Mouse (Mus musculus): ENCODE measurements around the gene Cdc42se1. TPM values are rescaled to one million over a fixed set of nuclear protein-coding genes. Genes with fewer than 3 reads are reported as not detected.
A peak's percentile ranks its signal among the peaks of the same experiment; 100 is the strongest.

Cdc42se1 gene
- polyA plus RNA-seq, 1 experiment from 2014 or later: 109 TPM

DNA sequence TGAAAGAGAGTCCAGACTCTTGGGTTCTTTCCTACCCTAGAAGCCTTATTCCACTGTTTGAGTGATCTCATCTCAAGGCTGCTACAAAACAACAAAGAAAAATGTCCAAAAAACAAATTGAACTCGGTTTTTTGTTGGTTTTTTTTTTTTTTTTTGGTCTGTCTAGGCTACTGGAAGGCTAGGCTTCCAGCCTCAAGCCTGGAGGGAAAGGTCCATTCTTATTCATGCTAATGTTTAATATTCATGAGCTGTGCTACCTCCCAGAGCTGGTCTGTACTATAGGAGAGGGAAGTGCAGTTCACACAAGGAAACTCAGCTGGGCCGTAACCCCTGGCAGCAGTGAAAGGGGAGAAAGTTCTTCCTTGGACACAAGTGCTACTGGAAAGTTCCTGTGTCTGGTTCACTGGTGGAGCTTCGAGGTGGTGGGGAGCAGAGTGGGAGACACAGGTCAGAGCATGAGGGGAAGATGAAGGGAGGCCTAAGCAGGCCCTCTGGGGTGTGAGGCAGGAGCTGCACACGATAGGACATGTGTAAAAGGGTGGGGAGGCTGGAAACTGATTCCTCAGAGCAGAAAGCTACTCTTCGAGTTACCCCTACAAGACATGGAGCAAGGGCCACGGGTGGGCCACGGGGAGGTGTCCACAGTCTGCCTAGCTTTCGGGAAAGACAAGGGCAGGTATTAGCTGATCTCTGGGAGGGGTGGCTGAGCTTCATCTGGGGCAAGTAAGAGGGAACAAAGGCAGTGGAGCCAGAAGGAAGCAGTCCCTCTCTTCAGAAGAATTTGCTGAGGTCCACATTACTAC lies 2.2 kb downstream of the Cdc42se1 start:
- Histone ChIP-seq H3K4me1 (ENCODE audit: control insufficient read depth, insufficient read depth, low read length) (peaks cover 35% of the 10 kb centered on the region), H3K27me3 (ENCODE audit: control insufficient read depth, insufficient read depth, low read length) (no peaks in the 10 kb centered on the region), H3K9ac (ENCODE audit: low read depth, low read length) (peak overlapping the region; percentile 93; the same call in 1 of the 2 replicates), H3K4me3 (ENCODE audit: low read length) (peak overlapping the region; percentile 79), H3K4me2 (replicated peaks; ENCODE audit: low read depth, low read length) (peak overlapping the region; percentile 90), H3K9me3 (ENCODE audit: control insufficient read depth, low read length) (no peaks in the 10 kb centered on the region), H3K27ac (ENCODE audit: low read depth, low read length) (peak overlapping the region; percentile 91), H3K36me3 (ENCODE audit: control insufficient read depth, insufficient read depth, low read length) (peaks cover 43% of the 10 kb centered on the region)
- no peak for ATAC-seq (ENCODE audit: low FRiP score, low TSS enrichment)
- 39% methylated on average over 8 of the region's 8 CpGs for WGBS

DNA sequence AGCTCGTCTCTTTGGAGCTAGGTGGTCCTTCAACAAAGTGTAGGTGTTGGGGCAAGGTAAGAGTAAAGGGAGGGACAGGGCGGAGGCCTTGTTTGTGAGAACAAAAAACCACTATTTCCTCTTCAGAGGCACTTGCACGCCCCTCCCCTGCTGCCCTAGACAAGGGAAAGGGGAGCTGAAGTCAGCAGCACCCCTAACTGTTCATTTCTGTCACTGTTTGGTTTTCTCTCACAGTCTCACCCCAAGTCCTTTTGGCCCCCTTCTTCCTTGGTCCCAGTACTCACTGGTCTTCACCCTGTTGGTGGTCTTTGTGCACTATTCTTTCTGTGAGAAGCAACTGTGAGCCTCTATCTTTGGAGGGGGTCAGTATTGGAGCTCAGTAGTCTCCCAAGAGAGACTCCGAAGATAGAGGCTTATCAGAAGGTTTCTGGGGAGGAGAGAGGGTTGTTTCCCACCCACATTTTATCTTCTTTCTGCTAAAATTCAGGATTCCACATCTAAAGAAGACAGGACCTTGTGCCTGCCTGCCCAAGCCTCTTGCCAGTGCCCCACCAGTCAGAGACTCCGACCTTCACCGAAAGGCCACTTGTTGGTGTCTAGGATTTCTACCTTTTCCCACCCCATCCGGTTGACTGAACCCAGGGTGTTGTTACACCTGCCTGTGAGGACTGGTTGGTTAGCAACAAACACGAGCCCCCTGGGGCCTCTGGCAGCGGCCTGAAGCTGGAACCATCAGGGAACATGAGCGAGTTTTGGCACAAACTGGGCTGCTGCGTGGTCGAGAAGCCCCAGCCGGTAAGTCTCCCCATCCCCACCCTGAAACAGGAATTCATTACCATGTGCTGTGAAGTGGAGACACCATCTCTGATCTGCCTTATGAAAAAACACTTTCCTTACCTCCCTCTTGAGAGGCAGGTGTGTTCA lies 3.0 kb downstream of the Cdc42se1 start, which contains the start of gene Mllt11:
Gene Mllt11, minus strand, starts transcription at position 874 of the 924 bp plus-strand sequence.
- peak within 1 kb of the TSS; percentile 79; the same call in 1 of the 2 replicates for H3K4me3 ChIP-seq (ENCODE audit: low read length)
- H3K27ac ChIP-seq (ENCODE audit: low read depth, low read length): peak within 1 kb of the TSS; percentile 91
- H3K9me3 ChIP-seq (ENCODE audit: control insufficient read depth, low read length): no peaks in the 10 kb centered on the region
- WGBS: 61% methylated on average over 13 of the region's 13 CpGs
- H3K27me3 ChIP-seq (ENCODE audit: control insufficient read depth, insufficient read depth, low read length): no peaks in the 10 kb centered on the region
- peaks cover 49% of the 10 kb centered on the region for H3K36me3 ChIP-seq (ENCODE audit: control insufficient read depth, insufficient read depth, low read length)
- no peak for ATAC-seq (ENCODE audit: low FRiP score, low TSS enrichment)
- H3K4me2 ChIP-seq (replicated peaks; ENCODE audit: low read depth, low read length): peak within 1 kb of the TSS; percentile 90
- peak within 1 kb of the TSS; percentile 93; the same call in 1 of the 2 replicates for H3K9ac ChIP-seq (ENCODE audit: low read depth, low read length)
- H3K4me1 ChIP-seq (ENCODE audit: control insufficient read depth, insufficient read depth, low read length): peaks cover 33% of the 10 kb centered on the region

DNA sequence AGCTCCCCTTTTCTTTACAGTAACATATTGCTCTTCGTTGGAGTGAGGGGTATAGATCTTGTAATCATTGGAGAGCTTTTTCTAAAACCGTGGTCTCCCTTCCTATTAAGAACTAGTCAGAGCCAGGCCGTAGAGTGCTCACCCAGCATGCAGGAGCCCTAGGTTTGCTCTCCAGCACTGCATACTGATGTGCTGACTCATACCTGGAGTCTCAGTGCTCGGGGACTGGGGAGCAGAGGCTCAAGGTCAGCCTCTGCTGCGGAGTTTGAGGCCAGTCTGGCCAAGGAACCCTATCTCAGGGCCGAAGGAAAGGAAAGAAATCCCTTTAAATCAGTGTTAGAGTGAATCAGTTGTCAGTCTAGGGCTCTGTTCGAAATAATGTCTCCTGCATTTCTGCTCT lies 4.2 kb downstream of the Cdc42se1 start:
- Histone ChIP-seq H3K27me3 (ENCODE audit: control insufficient read depth, insufficient read depth, low read length) (no peaks in the 10 kb centered on the region), H3K4me1 (ENCODE audit: control insufficient read depth, insufficient read depth, low read length) (peaks cover 24% of the 10 kb centered on the region), H3K36me3 (ENCODE audit: control insufficient read depth, insufficient read depth, low read length) (peaks cover 59% of the 10 kb centered on the region), H3K4me3 (ENCODE audit: low read length) (no peak overlapping the region), H3K27ac (ENCODE audit: low read depth, low read length) (no peak overlapping the region), H3K9me3 (ENCODE audit: control insufficient read depth, low read length) (no peaks in the 10 kb centered on the region), H3K9ac (ENCODE audit: low read depth, low read length) (no peak overlapping the region), H3K4me2 (replicated peaks; ENCODE audit: low read depth, low read length) (no peak overlapping the region)
- ATAC-seq (ENCODE audit: low FRiP score, low TSS enrichment): no peak
- WGBS: 79% methylated on average over 7 of the region's 7 CpGs

DNA sequence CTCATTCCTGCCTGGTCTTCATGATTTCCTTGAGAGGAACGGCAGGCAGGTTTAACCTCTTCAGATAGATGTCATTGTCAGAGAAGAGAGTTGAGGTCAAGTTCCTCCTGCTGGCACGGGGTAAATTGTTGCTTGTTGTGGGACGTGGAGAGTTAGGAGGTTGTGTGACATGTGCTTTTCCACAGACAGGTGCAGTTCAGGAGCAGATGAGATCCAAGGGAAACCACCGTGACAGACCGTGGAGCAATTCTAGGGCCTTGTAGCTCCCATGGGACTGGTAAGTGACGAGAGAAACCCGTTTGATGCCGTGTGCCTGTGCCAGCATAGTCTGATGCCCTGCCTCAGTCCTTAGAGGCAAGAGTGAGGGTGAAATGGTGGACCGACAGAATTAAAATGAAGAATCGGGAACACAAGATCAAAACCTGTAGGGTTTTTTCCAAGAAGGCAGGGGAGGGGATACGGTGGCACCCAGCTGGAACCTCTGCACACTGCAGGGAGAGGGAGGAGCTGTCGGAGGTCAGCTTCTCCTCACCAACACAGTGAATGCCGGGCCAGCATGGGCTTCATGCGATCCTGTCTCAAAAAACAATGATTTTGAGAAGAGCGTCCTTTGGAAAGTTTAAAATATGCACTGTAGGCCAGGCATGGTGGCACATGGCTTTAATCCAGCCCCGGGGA lies 4.9 kb downstream of the Cdc42se1 start:
- H3K27ac ChIP-seq (ENCODE audit: low read depth, low read length): no peak overlapping the region
- 85% methylated on average over 16 of the region's 16 CpGs for WGBS
- no peak overlapping the region for H3K4me2 ChIP-seq (replicated peaks; ENCODE audit: low read depth, low read length)
- no peaks in the 10 kb centered on the region for H3K9me3 ChIP-seq (ENCODE audit: control insufficient read depth, low read length)
- H3K36me3 ChIP-seq (ENCODE audit: control insufficient read depth, insufficient read depth, low read length): peaks cover 62% of the 10 kb centered on the region
- no peaks in the 10 kb centered on the region for H3K27me3 ChIP-seq (ENCODE audit: control insufficient read depth, insufficient read depth, low read length)
- H3K4me1 ChIP-seq (ENCODE audit: control insufficient read depth, insufficient read depth, low read length): peaks cover 24% of the 10 kb centered on the region
- no peak for ATAC-seq (ENCODE audit: low FRiP score, low TSS enrichment)
- H3K9ac ChIP-seq (ENCODE audit: low read depth, low read length): no peak overlapping the region
- H3K4me3 ChIP-seq (ENCODE audit: low read length): no peak overlapping the region

DNA sequence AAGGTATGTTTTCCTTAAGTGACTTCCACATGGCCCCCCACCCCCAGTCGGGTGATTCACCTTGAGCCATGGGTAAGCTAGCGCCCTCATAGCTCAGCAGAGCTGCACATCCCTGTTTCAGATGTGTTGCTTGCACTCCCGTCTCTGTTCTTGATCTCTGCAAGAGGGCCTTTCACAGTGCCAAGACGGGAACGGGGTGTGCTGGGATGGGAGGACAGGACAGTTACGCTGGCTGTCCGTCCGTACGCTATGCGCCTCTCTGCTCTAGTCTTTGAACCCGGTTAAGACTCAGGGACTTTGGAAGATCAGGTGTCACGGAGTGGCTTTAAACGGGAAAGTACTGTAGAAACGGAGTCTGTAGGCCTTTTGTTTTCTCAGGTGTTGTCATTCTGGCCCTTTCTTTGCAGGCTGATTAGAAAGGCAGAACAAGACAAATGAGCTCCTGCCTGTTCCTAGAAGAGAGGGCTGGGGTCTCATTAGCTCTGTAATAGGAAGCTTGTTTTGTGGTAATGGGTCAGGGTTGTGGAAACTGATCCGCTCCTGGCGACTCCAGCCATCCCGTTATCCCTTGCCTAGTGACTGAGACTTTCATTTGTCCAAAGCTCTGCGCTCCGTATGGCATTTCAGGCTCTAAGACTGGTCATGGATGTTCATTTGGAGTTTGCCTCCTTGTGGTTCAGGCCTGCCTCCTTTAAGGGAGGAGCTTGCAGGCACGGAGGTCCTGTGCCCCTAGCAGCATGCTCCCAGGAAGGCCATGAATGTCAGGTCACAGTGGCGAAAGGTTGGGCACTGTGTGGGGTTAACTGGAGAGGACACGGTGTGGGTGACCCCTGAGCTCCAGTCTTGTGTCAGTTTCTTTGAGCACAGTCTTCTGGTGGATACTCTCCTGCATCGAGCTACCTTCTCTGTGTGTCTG lies 7.1 kb downstream of the Cdc42se1 start:
- peaks cover 22% of the 10 kb centered on the region for H3K4me1 ChIP-seq (ENCODE audit: control insufficient read depth, insufficient read depth, low read length)
- peak; percentile 54; the same call in 1 of the 2 replicates for ATAC-seq (ENCODE audit: low FRiP score, low TSS enrichment)
- H3K27ac ChIP-seq (ENCODE audit: low read depth, low read length): peak overlapping the region; percentile 47; the same call in 1 of the 2 replicates
- H3K9ac ChIP-seq (ENCODE audit: low read depth, low read length): no peak overlapping the region
- no peak overlapping the region for H3K4me2 ChIP-seq (replicated peaks; ENCODE audit: low read depth, low read length)
- peaks cover 62% of the 10 kb centered on the region for H3K36me3 ChIP-seq (ENCODE audit: control insufficient read depth, insufficient read depth, low read length)
- WGBS: 48% methylated on average over 23 of the region's 23 CpGs
- no peaks in the 10 kb centered on the region for H3K9me3 ChIP-seq (ENCODE audit: control insufficient read depth, low read length)
- H3K4me3 ChIP-seq (ENCODE audit: low read length): no peak overlapping the region
- H3K27me3 ChIP-seq (ENCODE audit: control insufficient read depth, insufficient read depth, low read length): no peaks in the 10 kb centered on the region

GRCm38 (mm10) chr3:95237541-95238099 lies 9.1 kb downstream of the Cdc42se1 start:
- H3K36me3 ChIP-seq (ENCODE audit: control insufficient read depth, insufficient read depth, low read length): peaks cover 51% of the 10 kb centered on the region
- 90% methylated on average over 8 of the region's 8 CpGs for WGBS
- no peak for ATAC-seq (ENCODE audit: low FRiP score, low TSS enrichment)

GRCm38 (mm10) chr3:95239022-95239421 lies 10.5 kb downstream of the Cdc42se1 start:
- 89% methylated on average over 6 of the region's 6 CpGs for WGBS

More at GRCm38 (mm10) chr3:95237541-95238099, 9.1 kb downstream of the Cdc42se1 start:
- Histone ChIP-seq H3K4me1 (ENCODE audit: control insufficient read depth, insufficient read depth, low read length) (peaks cover 8% of the 10 kb centered on the region; the same call in 1 of the 2 replicates), H3K4me2 (replicated peaks; ENCODE audit: low read depth, low read length) (no peak overlapping the region), H3K4me3 (ENCODE audit: low read length) (no peak overlapping the region), H3K27ac (ENCODE audit: low read depth, low read length) (no peak overlapping the region), H3K9me3 (ENCODE audit: control insufficient read depth, low read length) (no peaks in the 10 kb centered on the region), H3K9ac (ENCODE audit: low read depth, low read length) (no peak overlapping the region), H3K27me3 (ENCODE audit: control insufficient read depth, insufficient read depth, low read length) (no peaks in the 10 kb centered on the region)

More at GRCm38 (mm10) chr3:95239022-95239421, 10.5 kb downstream of the Cdc42se1 start:
- no peak for ATAC-seq (ENCODE audit: low FRiP score, low TSS enrichment)
- no peak overlapping the region for H3K27ac ChIP-seq (ENCODE audit: low read depth, low read length)
- H3K9me3 ChIP-seq (ENCODE audit: control insufficient read depth, low read length): no peaks in the 10 kb centered on the region
- no peaks in the 10 kb centered on the region for H3K27me3 ChIP-seq (ENCODE audit: control insufficient read depth, insufficient read depth, low read length)
- H3K36me3 ChIP-seq (ENCODE audit: control insufficient read depth, insufficient read depth, low read length): peaks cover 37% of the 10 kb centered on the region
- no peak overlapping the region for H3K9ac ChIP-seq (ENCODE audit: low read depth, low read length)
- H3K4me1 ChIP-seq (ENCODE audit: control insufficient read depth, insufficient read depth, low read length): peaks cover 8% of the 10 kb centered on the region; the same call in 1 of the 2 replicates
- H3K4me3 ChIP-seq (ENCODE audit: low read length): no peak overlapping the region
- H3K4me2 ChIP-seq (replicated peaks; ENCODE audit: low read depth, low read length): no peak overlapping the region

Measured in kidney, embryonic 14.5 days (tissue).